Mouse (Mus musculus): ENCODE results near the gene E130308A19Rik.

Gene E130308A19Rik

DNA sequence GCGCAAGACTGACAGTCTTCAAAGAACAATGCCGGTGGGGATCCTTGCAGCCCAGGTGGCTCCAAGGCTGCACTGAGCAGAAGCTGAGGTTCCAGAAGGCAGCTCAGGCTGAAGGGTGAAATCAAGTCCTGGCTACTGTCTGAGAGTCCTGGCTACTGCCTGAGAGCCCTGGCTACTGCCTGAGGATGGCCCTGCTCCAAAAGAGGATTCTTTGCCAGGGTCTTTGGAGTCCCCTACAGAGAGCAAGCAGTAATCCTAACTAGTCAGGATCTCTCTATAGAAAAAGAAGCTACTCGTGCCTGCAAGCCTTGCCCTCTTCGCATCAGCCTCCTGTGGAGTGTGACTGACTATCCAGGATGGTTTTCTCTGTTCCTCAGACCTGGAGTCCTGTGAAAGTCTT lies 60.7 kb downstream of the E130308A19Rik start:
- DNase-seq = peak in 1 of 2 experiments; percentile 24

DNA sequence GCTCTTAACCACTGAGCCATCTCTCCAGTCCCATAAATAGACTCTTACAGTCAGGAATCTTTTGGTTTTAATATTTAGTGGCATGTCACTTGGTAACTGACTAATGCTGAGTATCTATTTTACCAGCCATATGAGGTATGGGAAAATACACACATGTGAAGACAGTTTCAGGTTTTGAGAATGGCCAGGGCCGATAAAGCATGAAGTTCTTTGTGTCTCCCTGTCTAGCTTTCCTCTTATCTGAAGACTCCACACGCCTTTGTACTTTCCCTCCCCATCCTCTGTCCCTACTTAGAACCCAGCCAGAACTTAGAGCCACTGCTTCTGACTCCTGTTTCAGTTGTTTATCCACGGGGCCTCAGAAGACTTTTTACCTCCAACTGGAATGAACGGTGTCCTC lies 63.0 kb downstream of the E130308A19Rik start:
- no peak for DNase-seq

DNA sequence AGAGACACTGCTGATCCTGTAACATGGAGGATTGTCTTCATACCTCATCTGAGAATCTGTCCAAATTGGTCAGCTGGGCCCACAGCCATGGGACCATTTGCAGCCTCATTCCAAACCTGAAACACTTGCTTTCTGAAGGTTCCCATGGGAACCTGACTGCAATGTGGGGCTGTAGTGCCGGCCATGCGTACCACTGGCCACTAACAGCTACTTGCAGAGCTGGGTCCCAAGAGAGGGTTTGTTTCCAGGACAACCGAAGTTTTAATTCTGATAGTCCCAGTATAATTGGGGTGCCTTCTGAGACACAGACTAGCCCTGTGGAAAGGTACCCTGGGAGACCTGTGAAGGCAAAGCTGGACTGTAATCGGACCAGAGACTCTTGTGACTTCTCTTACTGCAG lies 64.1 kb downstream of the E130308A19Rik start:
- DNase-seq = no peak

DNA sequence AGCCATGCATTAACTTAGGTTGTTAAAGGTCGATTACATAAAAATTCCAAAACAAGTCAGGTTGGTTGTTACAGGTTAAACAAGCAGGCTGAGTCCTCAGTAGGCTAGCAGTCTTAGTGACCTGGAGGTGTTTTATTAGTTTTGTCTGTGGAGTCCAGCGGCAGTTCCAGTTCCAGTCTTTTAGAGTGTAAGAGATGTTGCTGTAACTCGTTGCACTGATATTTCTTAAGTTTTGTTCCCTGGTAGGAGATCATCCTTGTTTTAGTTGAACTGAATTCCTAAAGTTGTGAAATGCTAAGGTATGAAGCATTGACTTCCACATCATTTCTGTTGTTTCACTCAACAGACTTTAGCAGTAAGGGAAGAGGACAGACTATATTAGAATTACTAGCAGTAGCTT lies 70.8 kb downstream of the E130308A19Rik start:
- no peak for DNase-seq

DNA sequence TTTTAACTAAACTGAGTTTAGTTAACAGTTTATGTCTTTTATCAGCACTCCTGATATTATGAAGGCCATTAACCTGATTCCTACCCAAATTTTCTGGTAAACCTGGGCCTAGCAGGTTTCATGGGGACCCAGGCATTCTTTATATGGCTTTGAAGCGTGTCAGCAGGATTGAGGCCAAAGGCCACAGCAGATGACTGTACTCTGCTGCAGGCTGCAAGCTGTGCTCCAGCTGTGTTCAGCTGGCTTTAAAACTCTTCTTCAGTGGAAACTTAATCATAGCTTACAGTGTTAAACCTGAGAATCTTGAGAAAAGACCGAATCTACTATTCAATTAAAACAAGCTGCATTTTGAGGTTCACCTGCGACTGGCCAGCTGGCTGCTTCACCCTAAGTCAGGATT lies 71.9 kb downstream of the E130308A19Rik start:
- DNase-seq = no peak

DNA sequence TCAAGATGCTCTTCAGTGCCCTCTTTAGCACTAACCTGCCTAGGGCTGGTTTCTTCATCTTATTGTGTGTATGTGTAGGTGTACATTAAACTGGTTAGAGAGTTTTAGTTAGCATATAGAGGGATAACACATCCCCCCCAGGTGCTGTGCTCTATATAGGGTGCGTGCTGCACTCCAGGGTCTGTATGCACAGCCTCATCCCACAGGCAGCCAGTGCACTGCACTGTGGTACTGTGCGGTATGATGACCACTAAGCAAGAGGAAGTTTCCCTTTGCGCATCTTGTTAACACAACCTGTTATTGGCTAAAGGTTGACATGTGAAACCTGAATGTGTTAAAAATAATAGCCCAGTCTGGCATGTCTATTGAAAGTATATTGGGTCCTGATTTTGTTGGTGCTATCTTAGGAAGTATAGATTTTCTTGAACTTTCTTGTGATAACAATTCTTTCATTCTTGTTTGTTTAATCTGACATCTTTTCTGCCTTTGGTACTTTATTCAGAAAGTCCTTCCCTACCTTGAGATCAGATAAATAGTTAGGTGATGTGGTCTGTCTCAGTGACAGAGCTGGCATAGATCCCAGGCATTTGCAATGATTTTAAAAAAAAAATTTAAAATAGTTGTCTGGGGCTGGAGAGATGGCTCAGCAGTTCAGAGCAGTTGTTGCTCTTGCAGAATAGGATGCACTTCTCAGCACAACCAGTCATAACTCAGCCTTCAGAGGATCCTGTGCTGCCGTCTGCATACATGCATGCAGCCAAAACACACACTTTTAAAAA lies 73.2 kb downstream of the E130308A19Rik start:
- DNase-seq = no peak

DNA sequence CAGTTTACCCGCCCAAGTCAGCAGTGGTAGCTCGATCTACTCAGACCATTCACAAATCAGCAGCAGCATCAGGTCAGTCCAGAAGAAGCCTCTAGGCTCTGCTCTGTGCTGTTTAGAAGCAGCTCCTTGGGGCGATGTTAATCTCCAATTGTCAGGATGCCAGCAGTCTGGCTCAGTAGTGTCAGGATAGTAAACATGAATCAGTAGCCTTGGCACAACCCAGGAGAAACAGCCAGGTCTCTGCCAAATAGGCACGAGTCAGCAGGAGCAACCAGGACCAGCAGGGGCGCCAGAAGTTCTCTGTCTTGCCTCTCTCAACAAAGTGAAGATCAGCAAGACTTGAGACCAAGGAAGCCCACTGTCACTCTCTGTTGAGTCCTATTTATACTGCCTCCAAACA lies 83.3 kb downstream of the E130308A19Rik start:
- DNase-seq = peak; percentile 33 to 56

DNA sequence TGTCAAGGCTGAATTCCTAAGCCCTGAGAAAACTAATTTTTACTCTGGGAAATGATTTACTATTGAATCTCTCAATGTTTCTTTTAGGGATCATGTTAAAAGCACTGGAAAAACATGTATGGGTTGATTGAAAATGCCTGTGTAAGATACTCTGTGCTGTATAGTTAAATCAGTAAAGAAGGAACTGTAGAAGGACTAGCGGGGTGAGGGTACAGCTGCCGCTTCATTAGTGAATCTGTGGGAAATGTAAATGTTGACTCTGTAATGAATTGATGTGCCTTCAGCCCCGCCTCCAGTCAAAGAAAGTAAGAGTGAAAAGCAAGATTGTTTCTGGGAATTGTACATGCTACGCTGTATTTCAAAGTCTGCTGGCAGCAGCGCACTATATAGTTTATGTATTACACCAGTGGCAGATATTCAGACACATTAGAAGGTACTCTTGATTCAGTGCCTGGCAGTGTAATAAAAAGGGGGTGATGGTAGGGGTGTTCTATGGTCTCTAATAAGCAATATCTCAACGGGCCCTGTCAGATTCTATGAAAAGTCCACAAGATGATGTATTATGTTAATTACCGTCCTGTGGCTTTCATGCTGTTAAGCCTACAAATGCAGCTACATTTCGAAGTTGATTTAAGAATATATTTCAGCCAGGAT lies 84.9 kb downstream of the E130308A19Rik start:
- DNase-seq = no peak

DNA sequence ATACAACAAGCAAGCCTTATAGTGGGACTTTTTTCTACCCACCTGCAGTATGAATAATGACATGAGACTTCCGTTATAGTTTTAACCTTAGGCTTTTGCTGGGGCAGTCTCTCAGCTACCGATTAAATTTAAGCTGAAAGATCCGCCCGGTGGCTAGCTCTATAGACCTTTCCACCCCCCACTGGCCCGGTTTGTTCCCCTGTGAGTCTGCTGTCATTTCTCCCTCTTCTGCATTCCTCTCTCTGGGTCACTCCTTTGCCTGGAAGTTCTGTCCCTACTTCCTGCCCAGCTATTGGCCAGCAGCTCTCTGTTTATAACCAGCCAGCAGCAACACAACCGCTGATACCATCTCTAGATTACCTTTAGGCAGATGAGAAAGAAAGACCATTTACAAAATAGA lies 86.4 kb downstream of the E130308A19Rik start:
- no peak for DNase-seq

DNA sequence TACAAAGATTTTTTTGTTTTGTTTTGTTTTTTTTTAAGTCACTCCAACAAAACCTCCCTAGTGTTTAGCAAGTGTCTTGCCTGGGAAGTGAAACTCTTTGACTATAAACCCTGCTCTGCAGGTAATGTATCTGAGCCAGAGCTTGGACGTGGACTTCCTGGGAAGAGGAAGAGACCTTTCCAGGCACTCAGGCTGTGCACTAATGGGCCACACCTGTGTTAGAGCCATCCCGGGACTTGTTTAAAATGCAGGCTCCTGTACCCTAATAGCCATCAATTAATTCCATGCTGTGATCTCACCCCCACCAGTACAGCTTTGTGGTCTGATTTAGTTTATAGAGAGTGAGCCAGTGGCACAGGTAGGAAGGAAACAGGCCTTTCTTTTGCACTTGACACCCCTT lies 86.9 kb downstream of the E130308A19Rik start:
- DNase-seq = no peak

DNA sequence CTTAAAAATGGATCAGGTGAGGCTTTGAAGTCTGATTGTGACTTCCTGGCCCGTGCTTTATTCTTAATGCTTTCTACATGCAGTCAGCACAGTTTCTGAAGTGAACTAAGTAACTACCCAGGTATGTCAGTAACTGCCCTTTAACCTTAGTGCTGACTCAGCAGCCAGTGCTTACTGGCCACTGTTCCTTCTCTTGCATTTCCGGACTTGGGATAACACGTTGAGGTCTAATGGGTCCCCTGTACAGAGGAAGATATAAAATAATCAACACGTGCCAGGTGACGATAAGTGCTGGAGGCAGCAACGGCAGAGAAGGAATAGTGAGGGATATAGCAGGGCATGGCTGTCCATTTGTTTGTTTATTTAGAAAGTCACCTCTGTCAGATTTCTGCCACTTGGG lies 88.5 kb downstream of the E130308A19Rik start:
- no peak for DNase-seq

DNA sequence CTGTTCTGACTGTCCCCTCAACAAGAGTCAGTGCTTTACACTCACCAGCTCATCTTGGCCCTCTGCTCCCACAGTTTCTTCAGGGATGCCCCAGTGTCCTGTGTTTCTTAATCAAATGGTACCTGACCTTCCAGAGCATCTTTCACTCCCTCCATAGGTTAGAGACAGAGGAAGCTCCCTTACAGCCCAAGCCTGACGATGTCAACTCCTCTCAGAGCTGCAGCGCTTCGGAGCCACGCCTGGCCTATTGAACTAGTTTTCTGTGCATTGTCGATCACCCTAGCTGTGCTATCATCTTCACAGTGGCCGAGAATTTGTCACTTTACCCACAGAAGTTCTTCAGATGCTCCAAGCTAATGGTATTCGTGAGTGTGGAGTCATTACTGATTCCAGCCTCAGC lies 88.9 kb downstream of the E130308A19Rik start:
- DNase-seq = no peak

DNA sequence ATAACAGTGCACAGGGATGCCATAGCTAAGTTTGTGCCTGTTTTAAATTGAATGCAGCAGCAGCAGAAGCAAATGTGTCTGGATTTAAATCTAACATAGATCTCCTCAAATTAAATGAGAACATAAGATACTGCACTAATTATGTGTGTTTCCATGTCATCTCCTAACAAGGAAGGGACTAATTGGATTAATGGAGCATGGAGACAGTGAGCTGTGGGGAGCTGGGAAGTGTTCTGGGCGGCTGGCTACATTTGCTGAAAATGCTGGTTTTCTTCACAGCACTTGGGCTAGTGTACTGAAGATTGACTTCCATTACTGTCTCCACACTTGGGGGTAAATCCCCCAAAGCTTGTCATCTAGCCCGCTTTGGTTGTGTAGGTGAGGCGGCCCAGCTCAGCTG lies 89.5 kb downstream of the E130308A19Rik start:
- DNase-seq = no peak

DNA sequence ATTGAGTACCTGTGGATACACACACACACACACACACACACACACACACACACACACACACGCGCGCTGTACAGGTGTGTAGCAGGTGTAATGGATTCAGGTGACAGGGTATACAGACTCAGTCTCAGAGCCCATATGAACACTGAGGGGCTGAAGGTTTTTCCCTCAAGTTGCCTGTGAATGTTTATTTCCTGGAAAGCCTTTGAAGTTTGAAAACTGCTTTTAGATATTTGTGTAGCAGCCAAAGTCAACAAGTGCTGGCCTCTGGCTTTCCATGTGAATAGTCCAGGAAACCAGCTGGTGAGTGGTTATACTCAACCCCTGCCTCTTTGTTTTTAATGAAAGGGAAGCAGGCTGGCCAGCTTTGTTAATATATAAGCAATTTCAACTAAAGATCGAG lies 91.3 kb downstream of the E130308A19Rik start:
- DNase-seq = no peak

DNA sequence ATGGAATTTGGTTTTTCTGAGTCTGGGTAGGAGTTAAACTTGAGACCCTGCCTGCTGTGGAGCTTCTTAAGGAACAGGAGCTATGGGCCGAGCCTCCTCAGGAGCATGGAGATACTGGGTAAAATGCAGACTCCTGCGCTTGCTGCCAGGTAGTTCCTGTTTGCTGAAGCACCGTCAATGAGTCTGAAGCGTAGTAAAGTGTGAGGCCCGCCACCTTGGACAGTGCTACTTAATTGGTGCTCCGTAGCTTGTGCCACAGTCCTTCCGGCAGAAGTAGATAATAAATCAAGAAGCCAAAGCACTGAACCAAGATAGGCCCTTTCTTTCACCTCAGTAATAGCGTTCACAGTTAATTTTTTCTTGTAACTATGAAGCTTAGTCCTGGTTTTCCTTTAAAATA lies 92.5 kb downstream of the E130308A19Rik start:
- DNase-seq = no peak

DNA sequence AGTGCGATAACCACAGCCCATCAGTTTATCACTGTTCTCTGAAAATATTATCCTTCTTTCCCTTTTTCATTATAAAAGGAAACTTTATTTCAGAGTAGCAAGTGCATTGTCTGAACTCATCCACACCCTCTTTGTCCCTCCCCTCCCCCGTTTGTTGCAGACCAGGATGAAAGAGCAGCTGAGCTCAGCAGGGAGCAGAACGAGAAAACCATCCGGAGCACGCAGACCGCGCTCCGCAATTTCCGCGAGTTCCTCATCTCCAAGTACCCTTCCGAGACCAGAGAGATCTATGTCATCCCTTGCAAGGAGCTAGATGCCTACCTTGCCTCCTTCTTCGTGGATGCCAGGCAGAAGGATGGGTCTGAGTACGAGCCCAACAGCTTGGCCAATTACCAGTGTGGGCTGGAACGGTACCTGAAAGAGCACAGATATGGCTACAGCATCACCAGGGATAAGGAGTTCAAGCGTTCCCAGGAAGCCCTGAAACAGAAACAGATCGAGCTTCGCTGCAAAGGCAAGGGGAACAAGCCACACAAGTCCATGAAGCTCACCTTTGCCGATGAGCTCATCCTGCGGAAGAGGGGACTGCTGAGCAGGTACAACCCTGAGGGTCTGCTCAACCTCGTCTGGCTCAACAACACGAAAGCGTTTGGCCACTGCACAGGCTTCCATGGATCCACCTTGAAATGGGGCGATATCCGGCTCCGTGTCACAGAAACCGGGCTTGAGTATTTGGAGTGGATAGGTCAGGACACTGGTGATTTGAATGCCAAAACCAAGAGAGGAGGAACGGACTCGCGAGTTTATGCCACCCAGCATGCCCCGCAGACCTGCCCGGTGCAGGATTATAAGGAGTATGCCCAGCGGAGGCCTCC lies 93.7 kb downstream of the E130308A19Rik start:
- DNase-seq = peak; percentile 37 to 50

DNA sequence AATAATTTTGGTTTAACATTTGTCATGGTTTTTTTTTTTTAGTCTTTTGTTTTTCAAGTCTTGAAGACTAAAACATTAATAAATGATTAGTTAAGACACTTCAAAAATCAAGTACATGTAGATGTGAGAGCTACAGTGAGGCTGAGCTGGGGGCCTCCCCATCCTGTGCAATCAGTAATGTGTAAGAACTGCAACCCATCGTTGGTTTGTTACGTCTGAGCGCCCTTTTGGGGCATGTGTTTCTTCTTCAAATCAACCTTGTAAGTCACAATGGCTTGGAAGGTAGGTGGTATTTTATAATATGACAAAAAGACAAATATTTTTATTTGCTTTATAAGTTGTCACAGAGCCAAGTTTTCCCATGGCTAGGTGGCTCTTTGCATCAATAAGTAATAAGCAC lies 95.8 kb downstream of the E130308A19Rik start:
- DNase-seq = no peak

DNA sequence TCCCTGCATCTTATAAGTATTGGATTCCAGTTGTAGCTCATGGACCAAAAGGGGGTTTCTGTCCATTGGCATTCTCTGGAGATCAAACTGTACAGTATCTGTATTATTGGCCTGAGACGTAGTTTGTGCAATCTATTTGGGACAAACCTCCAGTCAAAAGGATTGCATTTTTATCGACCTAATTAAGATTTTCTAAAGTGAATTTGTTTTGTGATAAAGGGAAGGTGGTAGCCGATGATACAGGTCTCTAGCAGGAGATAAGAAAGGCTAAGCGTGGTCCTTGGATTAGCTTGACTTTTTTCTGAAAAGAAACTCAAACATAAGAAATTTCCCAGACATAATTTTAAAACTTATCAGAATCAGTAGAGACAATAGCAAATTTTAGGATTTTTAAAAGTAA lies 99.6 kb downstream of the E130308A19Rik start:
- no peak for DNase-seq

DNA sequence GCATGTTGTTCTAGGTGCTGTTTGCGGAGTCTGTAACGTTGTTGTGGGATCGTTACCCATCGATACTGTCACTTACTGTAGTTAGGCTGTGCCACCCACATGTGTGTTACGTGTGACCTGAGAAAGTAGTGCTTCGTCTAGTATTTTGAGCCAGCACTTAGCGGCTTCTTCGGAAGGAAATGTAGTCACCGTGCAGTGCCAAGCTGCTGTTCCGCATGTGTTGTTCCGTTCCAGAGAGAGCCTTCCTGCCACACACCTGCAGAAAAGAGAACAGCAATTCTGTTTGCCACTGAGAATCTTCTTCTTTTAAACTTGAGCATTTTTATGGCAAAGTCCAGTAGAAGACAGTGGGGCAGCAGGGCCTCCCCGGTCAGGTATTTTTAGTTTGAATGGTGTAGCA lies 100.5 kb downstream of the E130308A19Rik start:
- no peak for DNase-seq

DNA sequence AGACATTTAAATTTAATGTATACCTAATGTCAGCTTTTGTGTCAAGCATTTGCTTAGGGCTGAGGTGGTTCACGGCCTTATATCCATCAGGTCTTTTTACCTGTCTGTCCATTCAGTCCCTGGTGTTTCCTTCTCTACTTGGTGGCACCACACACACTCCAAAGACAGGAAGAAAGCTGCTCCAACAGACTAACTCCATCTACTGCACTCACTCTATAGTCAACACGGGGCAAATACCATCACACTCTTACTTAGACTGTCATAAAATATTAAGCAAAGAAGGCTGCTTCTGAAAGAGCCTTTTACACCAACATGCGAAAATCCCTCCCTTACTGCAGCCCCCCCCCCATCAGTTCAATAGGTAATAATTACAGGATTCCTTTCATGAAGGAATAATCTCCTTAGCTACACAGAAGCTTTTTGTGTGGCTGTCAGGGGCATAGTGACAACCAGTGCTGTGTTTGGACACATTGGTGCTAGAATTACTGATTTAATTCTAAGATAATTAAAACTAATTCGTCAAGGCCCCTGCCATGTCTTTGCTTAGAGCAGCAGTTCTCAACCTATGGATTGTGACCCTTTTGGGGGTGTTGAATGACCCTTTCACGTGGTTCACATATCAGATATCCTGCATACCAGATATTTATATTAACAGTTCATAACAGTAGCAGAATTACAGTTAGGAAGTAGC lies 101.3 kb downstream of the E130308A19Rik start:
- no peak for DNase-seq

DNA sequence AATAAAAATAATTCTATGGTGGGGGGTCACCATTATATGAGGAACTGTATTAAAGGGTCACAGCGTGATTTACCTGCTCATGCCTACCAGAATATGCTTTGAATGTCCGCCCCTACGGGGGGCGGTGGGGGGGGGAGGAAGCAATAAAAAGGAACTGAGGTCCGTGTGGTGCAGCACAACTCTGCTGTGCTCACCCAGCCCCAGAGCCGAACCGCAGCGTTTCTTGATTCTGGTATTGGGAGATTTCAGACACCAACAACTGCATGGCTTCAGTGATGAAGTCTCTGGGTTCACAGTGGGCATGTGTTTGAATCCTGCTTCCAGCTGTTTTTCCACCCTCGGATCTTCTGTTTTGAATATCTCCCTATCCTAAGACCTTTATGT lies 101.9 kb downstream of the E130308A19Rik start:
- no peak for DNase-seq

DNA sequence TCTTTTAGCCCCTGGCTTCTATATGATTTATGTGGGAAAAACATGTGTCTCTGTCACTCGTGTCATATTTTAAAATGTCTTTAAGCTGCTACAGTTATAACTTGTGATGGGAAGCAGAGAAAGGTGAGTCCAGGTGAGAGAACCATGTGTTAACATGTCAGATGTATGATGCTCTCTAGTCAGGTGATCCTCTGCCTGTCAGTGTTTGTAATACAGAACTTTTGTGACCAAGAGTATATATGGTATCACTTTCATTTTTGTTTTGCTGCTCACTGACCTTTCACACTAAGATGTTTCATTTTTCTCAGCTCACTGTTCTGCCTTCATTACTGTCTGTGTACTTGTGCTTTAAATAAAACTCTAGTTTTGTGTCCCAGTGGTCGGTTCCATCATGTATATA lies 102.8 kb downstream of the E130308A19Rik start:
- no peak for DNase-seq

DNA sequence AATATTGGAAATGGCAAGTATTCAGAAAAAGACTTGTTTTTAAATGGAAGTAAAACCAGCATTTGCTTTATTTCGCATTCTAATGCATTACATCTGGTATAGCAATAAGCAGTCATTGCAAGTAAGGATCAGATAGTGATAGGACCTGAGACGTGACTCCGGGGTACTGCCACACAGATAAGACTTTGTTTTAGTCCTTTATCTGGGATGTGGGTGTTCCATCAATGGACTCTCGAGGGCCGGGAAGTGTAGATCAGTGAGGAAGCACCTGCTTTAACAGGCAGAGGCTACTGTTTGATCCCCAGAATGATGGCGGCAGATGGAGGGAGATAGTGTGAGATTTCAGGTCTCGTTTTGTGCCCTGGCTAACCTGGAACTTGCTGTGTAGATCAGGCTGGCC lies 105.5 kb downstream of the E130308A19Rik start:
- DNase-seq = no peak
